Mouse (Mus musculus) ES-Bruce4 (cell line): ENCODE data around the gene Wipi2. TPM values are rescaled to one million over a fixed set of nuclear protein-coding genes. Genes with fewer than 3 reads are reported as not detected.

Experiments used
- H3K27ac ChIP-seq: 2 replicates; pipeline ENCODE4 v1.5.1; 2012; ENCODE audit warnings: low read length, inconsistent platforms; ENCODE audit not compliant: insufficient read depth
- H3K27me3 ChIP-seq: 2 replicates; pipeline ENCODE4 v1.6.1; 2012; ENCODE audit warnings: mild to moderate bottlenecking, low read length, inconsistent platforms; ENCODE audit not compliant: control insufficient read depth, poor library complexity, insufficient read depth, severe bottlenecking
- H3K36me3 ChIP-seq: 2 replicates; pipeline ENCODE4 v1.6.1; 2012; ENCODE audit warnings: inconsistent platforms, mild to moderate bottlenecking, low read length, moderate library complexity; ENCODE audit not compliant: control insufficient read depth, poor library complexity, insufficient read depth, severe bottlenecking
- H3K4me1 ChIP-seq: one replicate; pipeline ENCODE4 v1.8.1; 2011; ENCODE audit warnings: low read length; ENCODE audit not compliant: control insufficient read depth, insufficient read depth
- H3K4me3 ChIP-seq: 2 replicates; pipeline ENCODE4 v1.5.1; 2011; ENCODE audit warnings: low read depth, mild to moderate bottlenecking, low read length
- H3K9ac ChIP-seq: 2 replicates; pipeline ENCODE4 v1.6.1; 2012; ENCODE audit warnings: low read depth, mild to moderate bottlenecking, inconsistent platforms; ENCODE audit not compliant: poor library complexity, severe bottlenecking
- H3K9me3 ChIP-seq: replicated peaks from 2 replicates; pipeline ENCODE4 v1.6.1; 2012; ENCODE audit warnings: mild to moderate bottlenecking, low read length, inconsistent platforms; ENCODE audit not compliant: control insufficient read depth, poor library complexity, insufficient read depth, severe bottlenecking
- CTCF ChIP-seq: IDR thresholded peaks from one replicate; pipeline ENCODE4 v1.8.1; 2011; ENCODE audit warnings: low read depth, low read length
- EP300 ChIP-seq: IDR thresholded peaks from 2 replicates; pipeline ENCODE4 v1.6.1; 2011; ENCODE audit warnings: low read depth, low read length; ENCODE audit not compliant: insufficient read depth
- POLR2A ChIP-seq: IDR thresholded peaks from one replicate; pipeline ENCODE4 v1.8.1; 2011; ENCODE audit warnings: low read length; ENCODE audit not compliant: insufficient read depth
- polyA plus RNA-seq: library from polyadenylated mRNA; stranded (reverse); fragments of >200 nt; gene quantifications from 2 replicates; pipeline ENCODE4 v1.2.4, GENCODE M21; 2011; ENCODE audit warnings: low read depth; ENCODE audit not compliant: missing spikeins, insufficient read depth, insufficient read length

Wipi2 gene
- polyA plus RNA-seq, 1 experiment: 50.6 TPM

GRCm38 (mm10) chr5:142640088-142640487, 12.6 kb downstream of the Wipi2 start:
- H3K9me3 ChIP-seq: no peaks in the 10 kb centered on the region
- no peaks in the 10 kb centered on the region for H3K27me3 ChIP-seq
- H3K9ac ChIP-seq: no peak overlapping the region
- H3K36me3 ChIP-seq: peaks cover 15% of the 10 kb centered on the region
- no peak overlapping the region for H3K27ac ChIP-seq
- TF ChIP-seq CTCF: no peak
- no peak for TF ChIP-seq EP300
- TF ChIP-seq POLR2A: no peak
- no peak overlapping the region for H3K4me3 ChIP-seq
- no peaks in the 10 kb centered on the region for H3K4me1 ChIP-seq

- TF ChIP-seq CTCF (no peak), POLR2A (no peak), EP300 (no peak)
- H3K9ac ChIP-seq: no peak overlapping the region
- no peaks in the 10 kb centered on the region for H3K27me3 ChIP-seq
- H3K4me1 ChIP-seq: no peaks in the 10 kb centered on the region
- no peak overlapping the region for H3K27ac ChIP-seq
- peaks cover 15% of the 10 kb centered on the region for H3K36me3 ChIP-seq
- H3K4me3 ChIP-seq: no peak overlapping the region
- no peaks in the 10 kb centered on the region for H3K9me3 ChIP-seq
Observed at GRCm38 (mm10) chr5:142641331-142642051, 14.0 kb downstream of the Wipi2 start.

GRCm38 (mm10) chr5:142648162-142648561, 20.7 kb downstream of the Wipi2 start:
- no peaks in the 10 kb centered on the region for H3K4me1 ChIP-seq
- no peaks in the 10 kb centered on the region for H3K27me3 ChIP-seq
- H3K36me3 ChIP-seq: peaks cover 2% of the 10 kb centered on the region; the same call in 1 of the 2 replicates
- no peaks in the 10 kb centered on the region for H3K9me3 ChIP-seq
- no peak overlapping the region for H3K4me3 ChIP-seq
- H3K9ac ChIP-seq: no peak overlapping the region
- H3K27ac ChIP-seq: no peak overlapping the region
- no peak for TF ChIP-seq EP300
- TF ChIP-seq CTCF: no peak
- no peak for TF ChIP-seq POLR2A

DNA sequence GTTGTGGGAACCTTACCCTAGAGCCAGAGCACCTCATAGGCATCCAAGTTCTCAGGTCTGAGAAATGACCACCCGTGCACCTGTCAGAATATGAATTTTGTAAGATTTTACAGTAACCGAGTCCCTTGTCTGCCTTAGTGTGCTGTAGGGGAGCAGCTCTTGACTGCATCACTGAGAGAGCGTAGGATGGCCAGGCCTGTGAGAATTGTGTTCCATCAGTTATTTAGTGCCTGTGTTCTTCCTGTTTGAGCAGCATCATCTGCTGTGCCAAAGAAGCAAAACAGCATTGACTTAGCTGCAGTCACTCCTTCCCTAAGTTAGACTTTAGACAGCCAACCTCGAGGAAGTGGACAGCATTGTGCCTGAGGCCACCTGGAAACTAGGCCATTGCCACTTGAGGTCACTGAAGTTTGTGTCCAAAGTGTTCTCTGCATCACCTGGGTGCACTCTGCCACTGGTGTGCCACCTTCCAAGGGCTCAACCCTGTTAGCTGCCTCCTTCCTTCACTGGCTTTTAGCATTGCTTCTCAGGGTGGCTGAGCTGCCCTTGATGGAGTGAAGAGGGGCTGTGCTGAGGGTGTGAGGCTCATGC, 22.1 kb downstream of the Wipi2 start:
- H3K9ac ChIP-seq: no peak overlapping the region
- no peaks in the 10 kb centered on the region for H3K4me1 ChIP-seq
- no peaks in the 10 kb centered on the region for H3K27me3 ChIP-seq
- no peak for TF ChIP-seq CTCF
- TF ChIP-seq EP300: no peak
- TF ChIP-seq POLR2A: no peak
- H3K9me3 ChIP-seq: no peaks in the 10 kb centered on the region
- peaks cover 2% of the 10 kb centered on the region; the same call in 1 of the 2 replicates for H3K36me3 ChIP-seq
- H3K27ac ChIP-seq: no peak overlapping the region
- H3K4me3 ChIP-seq: no peak overlapping the region

GRCm38 (mm10) chr5:142650390-142650789, 22.9 kb downstream of the Wipi2 start:
- no peak overlapping the region for H3K9ac ChIP-seq

DNA sequence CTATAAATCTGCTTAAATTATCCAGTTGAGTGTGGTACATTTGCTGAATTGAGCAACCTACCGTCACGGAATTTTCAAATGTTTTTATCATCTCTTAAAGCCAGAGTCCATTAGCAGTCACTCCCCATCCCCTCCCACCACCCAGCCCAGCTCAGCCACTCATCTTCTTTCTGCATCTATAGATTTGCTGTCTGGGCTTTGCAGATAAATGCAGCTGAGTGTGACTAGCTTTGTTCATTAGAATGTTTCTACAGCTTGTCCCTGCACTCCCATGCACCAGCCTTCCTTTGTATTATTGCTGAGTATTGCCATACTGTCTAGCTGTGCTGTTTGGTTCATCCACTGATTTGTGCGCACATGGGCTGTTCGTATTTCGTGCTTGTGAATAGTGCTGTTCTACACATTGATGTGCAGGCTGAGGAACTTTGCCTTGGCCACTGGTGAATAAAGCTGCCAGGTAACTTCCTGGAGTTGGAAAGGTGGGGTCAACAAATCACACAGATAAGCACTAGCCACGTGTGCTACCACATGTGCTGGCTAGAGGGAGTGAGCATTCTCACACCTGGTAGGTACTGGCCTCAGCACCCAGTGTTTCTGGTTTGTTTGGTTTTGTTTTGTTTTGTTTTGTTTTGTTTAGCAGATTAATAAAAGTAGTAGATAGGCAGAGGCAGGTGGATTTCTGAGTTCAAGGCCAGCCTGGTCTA, 23.4 kb downstream of the Wipi2 start:
- H3K27ac ChIP-seq: no peak overlapping the region
- H3K27me3 ChIP-seq: no peaks in the 10 kb centered on the region
- H3K36me3 ChIP-seq: peaks cover 2% of the 10 kb centered on the region; the same call in 1 of the 2 replicates
- TF ChIP-seq EP300 (no peak), POLR2A (no peak), CTCF (no peak)
- no peaks in the 10 kb centered on the region for H3K9me3 ChIP-seq
- H3K4me1 ChIP-seq: no peaks in the 10 kb centered on the region
- no peak overlapping the region for H3K9ac ChIP-seq
- no peak overlapping the region for H3K4me3 ChIP-seq

More at GRCm38 (mm10) chr5:142650390-142650789, 22.9 kb downstream of the Wipi2 start:
- TF ChIP-seq CTCF: no peak
- no peak for TF ChIP-seq POLR2A
- no peak for TF ChIP-seq EP300
- Histone ChIP-seq H3K9me3 (no peaks in the 10 kb centered on the region), H3K4me3 (no peak overlapping the region), H3K27ac (no peak overlapping the region), H3K27me3 (no peaks in the 10 kb centered on the region), H3K4me1 (no peaks in the 10 kb centered on the region), H3K36me3 (peaks cover 2% of the 10 kb centered on the region; the same call in 1 of the 2 replicates)
